Mouse (Mus musculus): ENCODE measurements around the gene Afg3l1.

DNA sequence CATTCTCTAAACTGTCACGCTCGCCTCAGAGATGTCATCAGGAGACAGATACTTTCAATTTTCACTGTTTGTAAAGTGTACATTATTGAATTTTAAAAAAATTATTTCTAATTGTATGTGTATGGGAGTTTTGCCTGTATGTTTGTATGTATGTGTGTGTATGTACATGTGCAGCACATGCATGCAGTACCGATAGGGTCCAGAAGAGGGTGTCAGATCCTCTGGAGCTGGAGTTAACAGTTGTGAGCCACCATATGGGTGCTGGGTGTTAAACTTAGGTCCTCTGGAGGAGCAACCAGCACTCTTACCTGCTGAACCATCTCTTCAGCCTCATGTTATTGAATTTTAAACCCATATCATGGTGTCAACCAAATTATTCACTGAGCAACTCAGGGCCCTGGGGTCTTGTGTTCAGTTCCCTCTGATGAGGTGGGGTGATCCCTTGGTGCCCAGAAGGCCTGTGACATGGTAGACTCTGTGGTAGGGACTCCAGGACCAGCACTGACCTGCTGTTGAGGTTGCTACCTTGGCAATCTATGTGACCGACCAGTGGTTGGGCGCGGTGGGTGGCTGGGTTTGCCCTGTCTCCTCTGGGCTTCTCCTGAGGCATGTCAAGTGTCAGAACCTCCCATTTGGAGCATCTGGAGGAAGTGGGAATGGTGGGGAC is 26.2 kb downstream of the Afg3l1 start:
- TF ChIP-seq CTCF (IDR thresholded peaks at IDR 0.05; ENCODE audit: low read depth) = peak; percentile 22
- TF ChIP-seq EP300 (optimal IDR thresholded peaks at IDR 0.05) = no peak
